Mouse (Mus musculus) heart, embryonic 13.5 days (tissue): ENCODE measurements at regions not wholly inside any gene's neighbourhood (a gene's known extent, or its start where the extent isn't known, plus 50 kb on each side); places are given as distances from the start of the nearest gene placed in this dataset.

ENCODE experiments used
- ATAC-seq: fragments of 200-750 bp; cut with Nextera tagmentation; 2 replicates; pipeline ENCODE4 v1.8.0; 2017; ENCODE audit warnings: moderate TSS enrichment; ENCODE audit not compliant: insufficient number of reproducible peaks, low FRiP score, low TSS enrichment; ENCODE audit errors: extremely low read depth
- H3K27ac ChIP-seq: fragments of 300-500 bp; sonication (generic); replicated peaks from 2 replicates; pipeline ENCODE4 v1.5.1; 2015; ENCODE audit warnings: moderate library complexity, mild to moderate bottlenecking, inconsistent platforms
- H3K27me3 ChIP-seq: fragments of 300-500 bp; sonication (generic); replicated peaks from 2 replicates; pipeline ENCODE4 v1.6.1; 2015; ENCODE audit warnings: mild to moderate bottlenecking, inconsistent platforms
- H3K36me3 ChIP-seq: fragments of 300-500 bp; sonication (generic); 2 replicates; pipeline ENCODE4 v1.6.1; 2015; ENCODE audit warnings: mild to moderate bottlenecking, inconsistent platforms
- H3K4me1 ChIP-seq: fragments of 300-500 bp; sonication (generic); 2 replicates; pipeline ENCODE4 v1.6.1; 2015; ENCODE audit warnings: inconsistent platforms
- H3K4me2 ChIP-seq: fragments of 300-500 bp; sonication (generic); 2 replicates; pipeline ENCODE4 v1.6.1; 2015; ENCODE audit warnings: inconsistent platforms, mild to moderate bottlenecking, moderate library complexity
- H3K4me3 ChIP-seq: fragments of 300-500 bp; sonication (generic); 2 replicates; pipeline ENCODE4 v1.5.1; 2015; ENCODE audit warnings: moderate library complexity, mild to moderate bottlenecking, inconsistent platforms
- H3K9ac ChIP-seq: fragments of 300-500 bp; sonication (generic); 2 replicates; pipeline ENCODE4 v1.6.1; 2015; ENCODE audit warnings: inconsistent platforms, mild to moderate bottlenecking, moderate library complexity
- H3K9me3 ChIP-seq: fragments of 300-500 bp; sonication (generic); 2 replicates; pipeline ENCODE4 v1.6.1; 2016; ENCODE audit warnings: inconsistent platforms
- WGBS: fragments of 180-500 bp; shearing (Covaris S2); methylation state at CpG from one replicate; pipeline ENCODE4 v1.1.7; 2015; ENCODE audit warnings: mixed read lengths; 5-methylcytosine and 5-hydroxymethylcytosine counted together

DNA sequence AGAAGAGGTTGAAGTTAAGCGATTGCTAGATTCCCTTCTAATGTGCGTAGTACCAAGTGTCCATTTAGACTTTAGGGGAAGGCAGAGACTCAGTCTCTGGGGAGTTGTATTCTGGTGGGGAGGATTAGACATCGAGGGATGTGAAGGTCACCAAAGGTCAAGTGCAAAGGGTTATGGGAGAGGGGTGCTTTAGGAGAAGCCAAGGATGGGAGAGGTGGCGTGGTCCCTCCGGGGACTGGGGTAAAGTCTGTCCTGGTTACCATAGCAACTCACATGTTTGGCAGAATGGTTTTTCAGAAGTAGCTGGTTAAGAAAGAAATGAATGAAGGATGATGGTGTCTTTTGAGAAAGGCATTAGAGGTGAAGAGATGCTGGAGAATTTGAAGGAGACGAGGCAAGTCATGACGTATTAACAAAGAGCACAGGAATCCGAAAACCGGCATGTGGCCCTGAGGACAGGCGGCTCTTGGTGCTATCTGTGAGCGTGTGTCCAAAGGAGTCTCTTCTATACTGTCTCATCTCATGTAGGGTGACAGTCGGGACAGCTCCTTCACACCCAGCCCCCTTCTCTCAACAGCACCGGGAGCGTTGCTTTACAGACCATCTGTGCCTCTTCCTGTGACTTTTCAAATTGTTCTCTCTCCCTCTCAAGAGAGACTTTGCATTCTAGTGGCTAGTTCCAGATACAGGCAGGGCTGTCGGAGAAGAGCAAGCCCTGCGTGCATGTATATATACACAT, 125.6 kb upstream of the Aldh1b1 start:
- H3K4me3 ChIP-seq: no peak overlapping the region
- H3K27me3 ChIP-seq: peaks cover 18% of the 10 kb centered on the region
- H3K9ac ChIP-seq: no peak overlapping the region
- H3K4me2 ChIP-seq: no peak overlapping the region
- no peak overlapping the region for H3K27ac ChIP-seq
- ATAC-seq: no peak
- 38% methylated on average over 16 of the region's 16 CpGs for WGBS
- H3K4me1 ChIP-seq: peaks cover 6% of the 10 kb centered on the region; the same call in 1 of the 2 replicates
- H3K9me3 ChIP-seq: no peaks in the 10 kb centered on the region
- H3K36me3 ChIP-seq: no peaks in the 10 kb centered on the region

GRCm38 (mm10) chr4:45672262-45673076, 126.4 kb upstream of the Aldh1b1 start:
- WGBS: 50% methylated on average over 16 of the region's 16 CpGs

GRCm38 (mm10) chr4:45664372-45664771, 132.1 kb upstream of the Shb start:
- WGBS: 48% methylated on average over 8 of the region's 8 CpGs
- no peak overlapping the region for H3K4me2 ChIP-seq
- H3K27ac ChIP-seq: no peak overlapping the region
- no peaks in the 10 kb centered on the region for H3K9me3 ChIP-seq
- no peak overlapping the region for H3K9ac ChIP-seq
- H3K27me3 ChIP-seq: 0 out of 2 replicates have a peak, but pooled peaks cover 5% of the 10 kb centered on the region
- ATAC-seq: no peak
- no peaks in the 10 kb centered on the region for H3K36me3 ChIP-seq
- H3K4me1 ChIP-seq: no peaks in the 10 kb centered on the region
- no peak overlapping the region for H3K4me3 ChIP-seq

More at GRCm38 (mm10) chr4:45672262-45673076, 126.4 kb upstream of the Aldh1b1 start:
- H3K27ac ChIP-seq: no peak overlapping the region
- no peak overlapping the region for H3K4me2 ChIP-seq
- H3K9me3 ChIP-seq: no peaks in the 10 kb centered on the region
- H3K4me3 ChIP-seq: no peak overlapping the region
- H3K27me3 ChIP-seq: peaks cover 18% of the 10 kb centered on the region
- H3K9ac ChIP-seq: no peak overlapping the region
- ATAC-seq: no peak
- H3K4me1 ChIP-seq: peaks cover 6% of the 10 kb centered on the region; the same call in 1 of the 2 replicates
- no peaks in the 10 kb centered on the region for H3K36me3 ChIP-seq

DNA sequence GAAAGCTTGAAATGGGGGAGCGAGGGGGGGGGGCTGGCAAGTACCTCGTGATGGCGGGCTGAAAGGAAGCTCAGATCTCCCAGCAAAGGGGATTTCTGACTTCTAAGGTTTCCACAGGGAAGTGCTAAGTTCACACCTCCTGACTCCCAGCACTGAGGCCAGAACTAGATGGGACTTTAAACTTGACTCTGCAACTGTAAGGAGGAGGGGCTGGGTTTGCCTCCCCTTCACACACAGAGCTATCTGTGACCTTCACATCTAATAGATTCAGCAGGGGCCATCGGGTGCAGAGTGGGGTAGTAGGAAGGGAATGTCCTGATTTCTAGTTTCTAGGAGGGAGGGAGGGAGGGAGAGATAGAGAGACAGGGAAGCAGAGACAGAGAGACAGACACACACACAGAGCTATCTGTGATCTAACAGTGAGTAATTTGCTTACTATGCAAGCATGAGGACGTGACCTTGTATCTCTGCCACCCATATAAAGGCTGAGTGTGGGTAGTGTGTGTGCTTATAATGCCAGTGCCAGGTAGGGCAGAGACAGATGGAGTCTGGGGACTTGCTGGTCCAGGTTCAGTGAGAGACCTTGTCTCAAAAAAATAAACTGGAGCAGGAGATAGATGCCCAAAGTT, 125.2 kb upstream of the Shb start:
- Histone ChIP-seq H3K9me3 (no peaks in the 10 kb centered on the region), H3K4me1 (peaks cover 27% of the 10 kb centered on the region), H3K9ac (no peak overlapping the region; the same call in 1 of the 2 replicates), H3K36me3 (no peaks in the 10 kb centered on the region), H3K27me3 (0 out of 2 replicates have a peak, but pooled peaks cover 2% of the 10 kb centered on the region), H3K4me3 (no peak overlapping the region), H3K27ac (no peak overlapping the region), H3K4me2 (no peak overlapping the region)
- ATAC-seq: no peak
- 13% methylated on average over 5 of the region's 5 CpGs for WGBS

- peaks cover 27% of the 10 kb centered on the region for H3K4me1 ChIP-seq
- no peak overlapping the region for H3K9ac ChIP-seq
- no peaks in the 10 kb centered on the region for H3K9me3 ChIP-seq
- no peaks in the 10 kb centered on the region for H3K36me3 ChIP-seq
- H3K4me2 ChIP-seq: no peak overlapping the region
- H3K27ac ChIP-seq: 0 out of 2 replicates have a peak overlapping the region, but pooled peaks have one; percentile 8
- no peak for ATAC-seq
- WGBS: 52% methylated on average over 5 of the region's 5 CpGs
- H3K27me3 ChIP-seq: no peaks in the 10 kb centered on the region
- no peak overlapping the region for H3K4me3 ChIP-seq
Observed at GRCm38 (mm10) chr4:45655780-45656179, 123.5 kb upstream of the Shb start.

GRCm38 (mm10) chr4:45654804-45655155, 122.5 kb upstream of the Shb start:
- no peak for ATAC-seq
- H3K36me3 ChIP-seq: no peaks in the 10 kb centered on the region
- no peaks in the 10 kb centered on the region for H3K9me3 ChIP-seq
- H3K4me3 ChIP-seq: peak overlapping the region; percentile 19; the same call in 1 of the 2 replicates
- no peak overlapping the region for H3K9ac ChIP-seq
- H3K4me1 ChIP-seq: peaks cover 27% of the 10 kb centered on the region
- no peak overlapping the region for H3K27ac ChIP-seq
- 22% methylated on average over 4 of the region's 4 CpGs for WGBS
- peak overlapping the region; percentile 51 for H3K4me2 ChIP-seq
- no peaks in the 10 kb centered on the region for H3K27me3 ChIP-seq

DNA sequence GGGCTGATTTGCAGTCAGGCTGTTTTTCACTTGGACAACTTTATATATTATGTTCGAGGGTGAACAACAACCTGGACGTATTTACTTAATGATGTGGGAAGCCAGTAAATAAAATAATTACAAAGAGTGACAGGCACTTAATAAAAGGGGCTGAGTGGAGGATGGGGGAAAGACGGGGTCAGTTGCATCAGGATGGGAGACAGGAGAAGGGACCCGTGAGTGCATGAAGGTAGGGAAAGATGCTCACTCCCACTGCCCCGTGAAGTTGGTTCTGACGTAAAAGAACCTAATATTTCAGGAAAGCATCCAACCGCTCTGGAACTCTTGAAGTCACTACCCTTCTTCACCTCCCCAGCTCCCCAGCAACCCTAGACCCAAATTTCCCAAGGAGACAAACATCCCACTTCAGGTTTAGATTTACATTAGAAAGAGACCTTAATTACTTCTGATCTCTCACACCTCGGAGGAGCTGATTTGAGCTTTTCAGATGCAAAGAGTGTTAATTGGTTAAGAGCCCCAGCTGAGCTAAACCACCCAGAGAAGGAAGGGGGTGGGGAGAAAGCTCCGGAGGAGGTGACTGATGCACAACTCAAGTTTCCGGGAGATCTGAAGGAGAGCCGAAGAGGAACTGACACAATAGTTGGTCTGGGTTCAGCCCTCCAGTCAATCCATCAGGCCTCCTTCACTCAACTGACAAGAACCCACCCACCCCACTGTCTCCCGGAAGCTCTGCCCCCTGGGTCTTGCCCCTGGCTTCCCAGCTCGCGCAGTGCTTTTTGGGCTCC, 121.9 kb upstream of the Shb start:
- no peak for ATAC-seq
- Histone ChIP-seq H3K4me2 (peak overlapping the region; percentile 51), H3K9ac (no peak overlapping the region), H3K27ac (no peak overlapping the region), H3K36me3 (no peaks in the 10 kb centered on the region), H3K9me3 (no peaks in the 10 kb centered on the region), H3K27me3 (no peaks in the 10 kb centered on the region), H3K4me3 (peak overlapping the region; percentile 19), H3K4me1 (peaks cover 27% of the 10 kb centered on the region)
- 13% methylated on average over 14 of the region's 14 CpGs for WGBS

DNA sequence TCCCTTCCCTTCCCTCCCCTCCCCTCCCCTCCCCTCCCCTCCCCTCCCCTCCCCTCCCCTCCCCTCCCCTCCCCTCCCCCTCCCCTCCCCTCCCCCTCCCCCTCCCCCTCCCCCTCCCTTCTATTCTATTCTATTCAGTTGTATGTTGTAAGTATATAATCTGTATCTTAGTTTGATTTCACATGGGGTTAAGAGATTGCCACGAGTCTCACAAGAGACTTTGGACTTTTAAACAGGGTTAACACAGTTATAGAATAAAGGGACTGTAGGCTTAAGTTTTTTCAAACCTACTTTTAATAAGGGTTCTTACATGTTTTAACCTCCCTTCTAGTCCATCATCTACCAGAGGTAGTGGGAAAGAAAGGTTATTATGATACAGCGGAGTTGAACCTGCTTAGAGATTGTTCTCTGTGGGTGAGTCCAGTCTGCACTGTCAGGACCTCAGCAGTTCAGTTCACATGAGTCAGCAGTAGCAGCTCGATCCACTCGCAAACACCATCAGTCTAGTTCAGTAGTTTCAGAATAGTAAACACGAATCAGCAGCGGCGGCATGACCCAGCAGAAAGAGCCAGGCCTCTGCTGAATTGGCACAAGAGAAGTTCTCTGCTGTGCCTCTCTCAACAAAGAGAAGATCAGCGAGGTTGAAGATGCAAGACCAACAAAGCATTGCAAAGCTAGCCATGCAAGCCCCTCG, 116.8 kb upstream of the Shb start:
- Histone ChIP-seq H3K9ac (no peak overlapping the region), H3K4me1 (peaks cover 2% of the 10 kb centered on the region; the same call in 1 of the 2 replicates), H3K27ac (no peak overlapping the region), H3K9me3 (no peaks in the 10 kb centered on the region), H3K27me3 (no peaks in the 10 kb centered on the region; the same call in 1 of the 2 replicates), H3K36me3 (no peaks in the 10 kb centered on the region), H3K4me3 (no peak overlapping the region), H3K4me2 (no peak overlapping the region)
- no peak for ATAC-seq
- WGBS: 81% methylated on average over 9 of the region's 9 CpGs

- no peaks in the 10 kb centered on the region for H3K4me1 ChIP-seq
- WGBS: 70% methylated on average over 3 of the region's 3 CpGs
- no peak for ATAC-seq
- no peak overlapping the region for H3K9ac ChIP-seq
- no peaks in the 10 kb centered on the region for H3K36me3 ChIP-seq
- H3K4me3 ChIP-seq: no peak overlapping the region
- no peaks in the 10 kb centered on the region; the same call in 1 of the 2 replicates for H3K27me3 ChIP-seq
- H3K4me2 ChIP-seq: no peak overlapping the region
- no peaks in the 10 kb centered on the region for H3K9me3 ChIP-seq
- H3K27ac ChIP-seq: no peak overlapping the region
Observed at GRCm38 (mm10) chr4:45647514-45647913, 115.2 kb upstream of the Shb start.

- no peaks in the 10 kb centered on the region for H3K4me1 ChIP-seq
- no peaks in the 10 kb centered on the region for H3K36me3 ChIP-seq
- no peaks in the 10 kb centered on the region; the same call in none of the 2 replicates for H3K27me3 ChIP-seq
- H3K4me3 ChIP-seq: no peak overlapping the region
- no peak overlapping the region for H3K27ac ChIP-seq
- ATAC-seq: no peak
- H3K9ac ChIP-seq: no peak overlapping the region
- no peaks in the 10 kb centered on the region for H3K9me3 ChIP-seq
- no peak overlapping the region for H3K4me2 ChIP-seq
- WGBS: 74% methylated on average over 10 of the region's 10 CpGs
Observed at GRCm38 (mm10) chr4:45642604-45643003, 110.3 kb upstream of the Shb start.
